Mouse (Mus musculus): ENCODE results near the gene Ctnnd1.
A peak's percentile ranks its signal among the peaks of the same experiment; 100 is the strongest.
"Not testable (repeated sequence)": the region's sequence is repeated elsewhere in the genome, so short reads cannot be mapped to it uniquely, and the experiment has no call there.

The Ctnnd1 gene

DNA sequence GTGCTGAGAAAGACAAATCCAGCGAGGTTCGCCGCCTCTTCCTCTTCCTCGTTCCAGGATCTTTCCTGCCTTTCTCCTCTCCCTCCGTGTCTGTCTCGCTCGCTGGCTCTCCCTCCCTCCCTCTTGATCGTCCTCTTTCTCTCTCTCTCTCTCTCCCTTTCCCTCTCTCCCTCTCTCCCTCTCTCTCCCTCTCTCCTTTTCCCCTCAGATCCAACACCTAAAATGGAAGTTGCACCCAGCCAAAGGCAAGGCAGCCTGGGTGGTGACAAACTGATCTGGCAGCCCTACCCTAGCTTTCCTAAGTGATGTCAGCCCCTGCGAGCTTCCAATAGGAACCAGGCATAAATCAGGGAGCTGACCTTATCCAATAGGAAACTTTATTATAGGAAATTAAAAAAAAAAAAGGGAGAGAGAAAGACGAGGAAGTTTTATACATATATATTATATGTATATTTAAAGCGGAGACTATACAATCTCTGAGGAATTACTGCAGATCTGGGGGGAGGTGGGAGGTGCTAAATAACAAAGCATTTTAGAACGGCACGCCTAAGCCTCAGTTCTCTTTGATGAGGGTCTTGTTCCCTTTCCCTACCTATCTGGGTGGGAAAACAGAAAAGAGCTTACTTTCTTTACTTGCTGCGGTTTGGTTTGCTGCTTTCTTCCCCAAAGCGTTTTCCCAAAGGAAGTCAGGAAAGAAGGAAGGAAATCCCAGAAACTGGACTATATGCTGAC, at the start of gene Ctnnd1:
Gene Ctnnd1 (minus strand): TSS at position 302 of the 732 bp plus-strand sequence.
- DNase-seq: no peak

DNA sequence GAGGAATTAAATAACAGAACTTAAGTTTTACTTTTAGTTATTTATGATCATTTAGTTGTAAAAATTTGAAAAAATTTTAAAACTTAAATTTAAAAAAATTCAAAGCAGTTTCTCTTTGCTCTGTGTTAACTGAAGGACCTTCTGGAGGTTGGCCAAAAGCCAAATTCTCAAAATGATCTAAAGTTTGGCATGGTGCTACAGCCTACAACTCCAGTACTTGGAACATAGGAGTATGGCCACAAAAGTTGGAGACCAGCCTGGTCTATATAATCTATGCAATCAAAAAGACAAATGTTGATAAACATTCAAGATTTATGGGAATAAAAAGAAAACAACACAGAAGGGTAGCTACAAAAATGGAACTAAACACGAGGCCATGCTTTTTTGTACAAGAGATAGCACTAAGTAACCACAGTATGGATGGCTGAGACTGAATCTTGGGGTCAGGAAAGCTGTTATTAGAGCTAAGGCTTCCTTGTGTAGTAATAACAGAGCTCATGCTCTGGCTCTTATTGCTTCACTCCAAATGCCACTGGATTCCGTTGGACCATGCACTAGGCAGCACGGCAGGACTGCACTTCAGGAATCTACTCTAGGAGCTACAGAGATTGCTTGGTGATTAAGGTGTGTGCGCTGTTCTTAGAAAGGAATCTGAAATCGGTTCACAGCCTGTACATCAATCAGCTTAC, 44.6 kb upstream of the Ctnnd1 start:
- DNase-seq: no peak

DNA sequence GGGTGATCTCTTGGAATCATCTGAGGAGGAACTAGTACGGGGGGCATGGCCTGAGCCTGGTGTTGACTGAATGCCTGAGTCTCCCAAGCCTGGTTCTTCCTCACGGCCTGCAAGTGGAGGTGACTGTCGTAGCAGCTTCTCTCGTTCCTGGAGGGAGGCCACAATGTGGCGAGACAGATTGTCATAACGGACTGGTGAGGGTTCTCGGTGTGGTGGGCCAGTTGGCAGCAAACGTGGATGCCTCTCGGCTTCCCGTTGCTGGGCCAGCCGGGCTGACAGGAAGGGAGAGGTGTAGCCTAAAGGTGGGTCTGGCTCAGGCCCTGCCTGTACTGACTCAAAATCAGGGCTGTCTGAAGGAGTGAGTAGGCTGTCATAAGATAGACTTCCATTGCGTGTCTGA, 39.5 kb upstream of the Ctnnd1 start:
- no peak for DNase-seq

DNA sequence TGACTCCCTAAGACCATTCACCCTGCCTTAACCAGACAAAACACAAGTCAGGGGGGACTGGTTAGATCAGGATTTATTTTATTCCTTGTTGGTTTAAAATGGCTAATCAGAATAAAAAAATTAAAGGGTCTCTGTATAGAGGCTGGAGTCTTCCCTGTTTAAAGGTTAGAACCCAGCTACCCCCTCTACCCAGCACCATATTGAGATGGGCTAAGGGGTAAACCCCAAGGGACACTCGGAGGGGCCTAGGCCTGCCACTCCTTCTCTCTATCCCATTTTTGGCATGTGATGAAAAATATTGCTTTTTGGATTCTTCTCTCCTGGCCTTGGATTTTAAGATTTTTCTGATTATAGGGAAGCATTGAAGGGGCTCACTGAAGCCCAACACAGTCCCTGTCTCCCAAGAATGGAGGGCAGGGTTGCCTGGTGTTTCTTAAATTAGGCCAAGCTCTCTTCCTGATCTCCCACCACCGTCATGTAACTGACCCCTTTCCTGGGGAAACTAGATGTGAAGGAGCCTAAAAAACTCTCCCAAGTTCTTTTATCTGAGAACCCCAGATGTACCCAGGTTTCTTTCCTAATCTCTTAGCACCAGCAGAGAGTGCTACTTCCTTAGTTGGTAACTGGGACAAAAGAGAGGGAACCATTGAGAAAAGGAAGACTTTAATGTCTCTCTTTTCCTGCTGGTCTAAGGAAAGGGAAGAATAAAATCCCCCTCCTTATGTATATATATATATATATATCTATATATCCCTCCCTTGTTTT, 37.7 kb upstream of the Ctnnd1 start:
- no peak for DNase-seq

DNA sequence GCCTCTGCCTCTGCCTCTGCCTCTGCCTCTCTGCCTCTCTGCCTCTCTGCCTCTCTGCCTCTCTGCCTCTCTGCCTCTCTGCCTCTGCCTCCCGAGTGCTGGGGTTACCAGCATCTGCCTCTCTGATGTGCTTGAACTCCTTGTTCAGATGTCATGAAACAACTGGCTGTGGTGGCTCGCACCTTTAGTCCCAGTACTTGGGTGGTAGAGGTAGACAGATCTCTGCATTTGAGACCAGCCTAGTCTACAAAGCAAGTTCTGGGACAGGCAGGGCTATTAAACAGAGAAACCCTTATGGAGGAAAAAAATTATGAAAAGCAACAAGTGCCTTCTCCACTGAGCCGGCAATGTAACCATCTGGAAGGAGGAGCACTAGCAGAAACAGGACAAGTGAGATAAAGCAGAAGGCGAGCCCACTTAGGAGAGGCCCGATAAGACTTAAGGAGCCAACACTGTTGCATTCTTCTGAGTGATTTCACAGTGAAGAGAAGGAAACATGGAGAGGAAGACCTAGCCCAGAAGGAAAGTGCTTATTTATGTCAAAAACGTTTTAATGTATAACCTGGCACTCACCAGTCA, 32.1 kb upstream of the Ctnnd1 start:
- no peak for DNase-seq

DNA sequence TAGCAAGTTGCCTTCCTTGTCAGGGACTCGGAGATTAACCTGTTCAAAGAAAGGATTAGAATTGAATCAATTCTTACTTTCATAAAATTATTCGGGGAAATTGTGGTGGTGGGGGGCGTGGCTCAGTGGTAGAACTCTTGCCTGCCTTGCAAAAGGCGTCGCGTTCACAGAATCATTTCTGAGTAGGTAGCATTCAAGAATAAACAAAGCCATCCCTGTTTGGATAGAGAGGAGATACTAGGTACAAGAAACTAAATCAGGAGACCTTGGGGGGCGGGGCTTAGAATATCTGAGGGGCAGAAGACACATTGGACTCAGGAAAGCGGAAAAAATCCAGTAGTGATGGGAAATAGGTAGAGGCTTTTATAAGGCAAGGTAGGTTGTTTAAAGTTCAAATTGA, 28.5 kb upstream of the Ctnnd1 start, which contains the start of gene Tmx2:
Gene Tmx2 (minus strand): TSS at position 125 of the 400 bp plus-strand sequence.
- no peak for DNase-seq

DNA sequence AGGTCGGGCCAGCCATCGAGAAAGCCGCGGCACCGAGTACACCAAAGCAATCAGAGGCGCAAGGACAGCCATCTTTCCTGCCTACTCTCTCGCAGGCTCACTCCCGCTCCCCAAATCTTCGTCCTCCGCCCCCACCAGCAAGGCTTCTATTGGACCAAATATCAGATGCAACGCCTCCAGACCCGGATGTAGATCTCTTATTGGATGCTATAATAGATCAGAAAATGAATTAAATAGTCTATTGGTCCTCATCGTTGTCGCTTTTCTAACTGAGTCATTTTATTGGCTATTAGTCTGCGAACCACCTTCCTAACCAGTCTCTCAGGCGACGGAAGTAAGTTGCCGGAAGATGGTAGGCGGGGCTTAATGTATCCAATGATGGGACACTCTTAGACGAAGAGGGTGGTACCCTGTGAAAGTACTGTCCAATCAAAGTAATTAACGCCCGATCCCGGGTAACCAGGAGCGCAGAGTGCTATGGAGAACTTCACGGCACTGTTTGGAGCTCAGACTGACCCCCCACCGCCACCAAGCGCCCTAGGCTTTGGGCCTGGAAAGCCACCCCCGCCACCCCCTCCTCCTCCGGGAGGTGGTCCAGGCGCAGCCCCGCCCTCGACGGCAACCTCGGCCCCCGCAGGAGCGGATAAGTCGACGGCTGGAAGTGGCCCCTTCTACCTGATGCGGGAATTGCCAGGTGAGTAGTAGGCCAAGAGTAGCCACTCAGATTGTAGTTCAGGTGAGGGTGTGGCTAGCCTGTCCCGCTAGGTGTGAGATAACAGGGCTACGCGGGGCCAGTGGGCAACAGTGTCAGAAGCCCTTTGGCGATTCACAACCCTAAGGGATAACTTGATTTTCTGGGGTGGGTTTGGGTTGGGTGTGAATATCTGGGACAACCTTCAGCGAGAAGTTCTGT, 27.7 kb upstream of the Ctnnd1 start, which contains the start of the genes Gm28635 and Med19:
Gene Gm28635 (minus strand): TSS at position 74 of the 913 bp plus-strand sequence.
Gene Med19 (plus strand): TSS at position 435 of the 913 bp plus-strand sequence.
- peak; percentile 88 for DNase-seq

DNA sequence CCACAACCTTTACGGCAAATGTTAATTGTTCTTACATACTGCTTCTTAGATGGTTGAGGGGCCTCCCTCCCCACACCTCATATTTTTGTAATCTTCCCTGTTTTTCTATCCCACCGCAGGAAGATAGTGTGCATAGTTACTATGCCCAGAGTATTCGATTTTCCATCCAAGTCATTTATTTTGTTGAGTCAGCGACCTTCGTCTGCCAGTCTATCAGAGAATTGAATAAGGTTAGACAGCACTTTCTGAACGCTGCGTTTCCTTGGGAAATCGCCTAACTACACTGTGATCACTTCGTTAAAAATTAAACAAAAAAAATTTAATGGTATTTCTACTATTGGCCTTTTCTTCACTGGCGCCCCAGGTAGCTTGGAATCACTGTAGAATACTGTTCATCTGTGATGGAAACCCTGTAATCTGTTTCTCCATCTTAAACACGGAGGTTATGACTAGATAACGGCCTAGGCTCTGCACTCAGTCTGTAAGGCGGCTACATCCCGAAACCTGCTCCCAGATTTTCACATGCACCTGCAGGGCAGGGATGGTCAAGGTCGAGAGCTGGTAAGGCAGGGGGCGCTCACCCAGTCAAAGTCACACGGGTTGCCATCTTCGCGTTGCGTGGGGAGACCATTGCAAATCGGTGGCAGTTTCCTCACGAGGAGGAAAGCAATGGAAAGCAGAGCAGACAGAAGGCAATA, 26.9 kb upstream of the Ctnnd1 start:
- no peak for DNase-seq

DNA sequence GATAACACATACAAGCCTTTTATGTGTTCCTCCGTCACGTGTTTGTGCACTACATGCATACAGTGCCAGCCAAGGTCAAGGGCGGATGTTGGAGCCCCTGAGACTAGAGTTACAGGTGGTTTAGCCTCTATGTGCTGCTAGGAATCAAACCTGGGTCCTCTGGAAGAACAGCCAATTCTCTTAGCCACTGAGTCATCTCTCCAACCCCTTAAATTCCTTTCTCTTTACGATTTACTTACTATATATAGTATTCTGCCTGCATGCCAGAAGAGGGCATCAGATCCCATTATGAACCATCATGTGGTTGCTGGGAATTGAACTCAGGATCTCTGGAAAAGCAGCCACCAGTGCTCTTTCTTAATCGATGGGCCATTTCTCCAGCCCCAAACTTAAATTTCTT, 21.0 kb upstream of the Ctnnd1 start:
- not testable (repeated sequence) for DNase-seq

DNA sequence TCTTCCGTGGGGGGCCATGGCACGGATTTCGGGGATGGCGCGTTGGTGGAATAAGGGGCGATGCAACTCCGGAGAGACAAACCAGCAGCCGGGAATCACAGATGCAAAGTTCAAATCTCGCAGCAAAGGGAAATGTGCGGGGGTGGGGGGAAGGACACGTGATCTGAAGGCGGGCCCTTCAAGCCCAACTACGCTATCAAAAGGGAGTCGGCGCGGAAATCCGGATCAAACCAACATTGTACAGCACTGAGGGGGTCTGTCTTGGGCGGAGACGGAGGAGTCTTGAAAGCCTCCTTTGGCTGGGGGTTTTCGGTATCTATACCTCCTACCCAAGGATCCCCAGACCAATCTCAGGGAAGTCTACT, 20.0 kb upstream of the Ctnnd1 start, which contains the start of gene Selenoh:
Gene Selenoh (minus strand): TSS at position 202 of the 365 bp plus-strand sequence.
- DNase-seq: peak; percentile 88

DNA sequence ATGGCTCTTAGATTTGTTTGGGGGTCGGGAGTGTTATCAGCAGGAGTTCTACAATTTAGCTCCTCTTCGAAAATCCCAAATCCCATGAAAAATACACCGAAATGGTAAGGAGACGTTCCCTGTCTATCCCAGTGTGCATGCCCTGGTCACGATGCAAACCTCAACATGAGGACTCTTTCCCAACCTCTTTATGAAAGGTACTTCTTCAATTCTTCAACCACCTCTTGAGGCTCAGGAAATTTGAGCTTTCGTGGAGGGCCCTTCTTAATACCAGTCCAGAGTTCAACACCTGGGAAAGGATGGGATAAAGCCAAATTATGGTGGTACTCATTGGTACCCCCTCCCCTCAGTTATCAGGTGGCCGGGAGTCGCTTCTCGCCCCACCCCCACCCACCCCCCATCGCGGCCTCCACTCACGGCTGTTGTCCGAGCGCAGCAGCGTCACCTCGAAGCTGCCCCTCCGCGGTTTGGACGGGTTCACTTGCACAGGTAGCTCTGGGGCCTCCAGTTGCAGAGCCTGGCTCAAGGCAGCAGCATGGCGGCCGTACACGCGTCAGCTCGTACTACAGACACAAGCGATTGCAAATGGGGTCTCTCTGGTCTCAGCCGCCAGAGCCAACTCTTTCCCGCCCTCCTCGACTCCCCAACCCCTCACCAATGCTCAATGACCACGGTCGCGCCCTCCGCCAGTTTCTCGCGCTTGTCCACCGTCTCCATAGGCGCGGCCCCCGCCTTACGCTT, 19.4 kb upstream of the Ctnnd1 start:
- DNase-seq: no peak

DNA sequence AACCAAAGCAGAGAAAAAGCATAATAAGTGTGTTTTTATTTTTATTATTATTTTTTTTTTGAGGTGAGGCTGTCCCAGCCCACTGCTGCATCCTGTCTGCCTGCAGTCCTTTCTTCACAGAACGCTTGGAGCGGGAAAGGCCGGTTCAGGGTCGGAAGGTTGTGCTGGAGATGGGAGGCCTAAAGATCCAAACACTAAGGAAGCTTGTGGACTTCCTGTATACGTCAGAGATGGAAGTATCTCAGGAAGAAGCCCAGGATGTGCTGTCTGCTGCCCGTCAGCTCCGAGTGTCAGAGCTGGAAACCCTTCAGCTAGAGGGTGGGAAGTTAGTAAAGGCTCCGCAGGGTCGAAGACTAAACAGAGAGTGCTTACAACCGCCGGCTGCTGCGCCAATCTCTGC, 15.5 kb upstream of the Ctnnd1 start:
- no peak for DNase-seq

DNA sequence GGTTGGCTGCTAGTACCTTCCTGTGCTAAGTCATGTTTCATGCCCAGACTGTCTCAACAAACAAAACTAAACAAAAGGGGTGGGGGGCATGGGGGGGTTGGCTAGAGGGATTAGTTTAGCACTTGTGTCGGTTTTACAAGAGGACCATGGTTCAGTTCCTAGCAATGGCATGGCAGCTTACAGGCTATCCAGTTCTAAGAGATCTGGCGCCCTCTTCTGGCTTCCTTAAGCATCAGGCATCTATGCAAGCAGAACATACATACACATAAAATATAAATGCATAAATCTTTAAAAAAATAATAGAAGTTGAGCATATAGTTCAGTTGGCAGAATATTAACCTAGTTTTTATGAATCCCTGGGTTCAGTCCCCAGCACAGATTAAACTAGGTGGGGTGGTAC, 12.3 kb upstream of the Ctnnd1 start:
- DNase-seq: peak; percentile 54

DNA sequence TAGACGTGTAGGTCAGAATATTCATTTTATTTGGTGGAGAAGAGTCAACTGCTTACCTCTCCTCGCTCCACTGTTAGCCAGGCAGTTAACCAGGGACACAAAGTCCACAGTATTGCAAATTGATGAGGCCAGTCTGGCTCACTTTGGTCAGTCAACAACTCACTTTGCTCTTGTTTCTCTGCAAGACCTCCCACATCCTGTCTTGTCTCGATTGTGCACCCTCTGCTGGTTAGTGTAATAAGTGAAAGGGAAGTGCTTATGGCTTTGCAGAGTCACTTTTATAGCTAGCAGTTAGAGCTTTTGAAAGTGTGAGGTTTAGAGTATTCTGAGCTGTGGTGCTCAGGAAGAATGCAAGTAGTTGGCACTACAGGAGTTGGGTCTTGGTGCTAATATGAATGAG, 9.7 kb upstream of the Ctnnd1 start:
- peak; percentile 48 for DNase-seq

DNA sequence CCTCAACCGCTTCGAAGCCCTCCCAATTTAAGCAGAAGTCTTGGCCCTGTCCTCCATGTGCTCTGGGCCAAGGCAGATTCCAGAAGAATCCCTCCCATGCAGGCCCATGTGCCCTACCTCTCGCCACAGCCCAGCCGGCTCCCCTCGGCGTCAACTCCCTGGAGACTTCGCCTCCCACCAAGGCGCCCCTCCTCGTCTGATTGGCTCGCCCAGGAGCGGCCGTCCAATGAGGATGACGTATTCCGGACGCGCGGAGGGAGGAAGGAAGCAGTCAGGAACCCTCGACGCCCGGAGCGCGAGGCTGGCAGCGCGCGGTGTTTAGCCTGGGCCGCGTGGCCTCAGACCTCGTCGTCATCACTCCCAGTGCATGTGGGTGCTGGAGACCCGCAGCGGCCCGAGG, 8.2 kb upstream of the Ctnnd1 start, which contains the start of gene Btbd18:
Gene Btbd18 (plus strand): TSS at position 274 of the 400 bp plus-strand sequence.
- DNase-seq: no peak

DNA sequence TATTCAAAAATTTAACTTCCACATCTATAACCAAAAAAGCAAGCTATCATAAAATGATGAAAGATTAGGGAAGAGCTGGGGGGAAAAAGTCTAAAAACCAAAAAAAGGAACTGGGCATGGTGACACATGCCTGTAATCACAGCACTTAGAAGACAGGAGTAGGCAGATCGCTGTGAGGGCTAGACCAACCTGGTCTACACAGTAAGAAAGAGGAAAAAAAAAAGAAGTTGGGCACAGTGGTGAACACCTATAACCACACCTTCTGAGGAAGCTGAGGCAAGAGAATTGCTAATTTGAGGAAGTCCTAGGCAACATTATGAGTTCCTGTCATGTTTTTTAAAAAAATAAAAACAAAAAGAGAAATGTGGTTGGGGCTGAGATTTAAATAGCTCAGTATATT, 5.3 kb upstream of the Ctnnd1 start:
- DNase-seq: no peak

DNA sequence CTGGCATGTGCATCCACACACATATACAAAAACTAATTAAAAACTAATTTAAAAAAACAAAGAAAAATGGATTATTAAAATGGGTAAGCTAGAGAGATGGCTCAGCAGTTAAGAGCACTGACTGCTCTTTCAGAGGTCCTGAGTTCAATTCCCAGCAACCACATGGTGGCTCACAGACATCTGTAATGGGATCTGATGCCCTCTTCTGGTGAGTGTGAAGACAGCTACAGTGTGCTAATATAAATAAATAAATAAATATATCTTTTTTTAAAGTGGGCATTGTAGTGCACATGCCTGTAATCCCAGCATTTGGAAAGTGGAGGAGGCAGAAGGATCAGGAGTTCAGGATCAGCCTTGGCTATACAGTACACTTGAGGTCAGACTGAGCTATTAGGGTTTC, 2.8 kb upstream of the Ctnnd1 start:
- DNase-seq: no peak

DNA sequence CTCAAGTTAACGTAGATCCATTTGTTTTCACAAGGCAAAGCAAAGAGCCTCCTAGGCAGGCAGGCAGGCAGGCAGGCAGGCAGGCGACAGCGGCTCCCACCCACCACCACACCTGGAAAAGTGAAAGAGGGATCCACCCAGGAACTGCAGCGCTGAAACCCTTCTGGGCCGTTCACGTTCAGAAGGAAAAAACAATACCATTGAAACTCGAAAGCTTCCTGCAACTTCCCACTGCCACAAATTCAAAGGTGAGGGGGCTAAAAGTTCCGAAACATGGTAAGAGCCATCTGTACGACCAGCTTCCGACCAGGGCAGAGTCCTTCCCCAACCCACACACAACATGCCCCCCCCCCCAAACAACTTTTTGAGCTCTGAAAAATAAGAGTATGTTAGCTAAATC, 891 bp downstream of the Ctnnd1 start:
- no peak for DNase-seq

DNA sequence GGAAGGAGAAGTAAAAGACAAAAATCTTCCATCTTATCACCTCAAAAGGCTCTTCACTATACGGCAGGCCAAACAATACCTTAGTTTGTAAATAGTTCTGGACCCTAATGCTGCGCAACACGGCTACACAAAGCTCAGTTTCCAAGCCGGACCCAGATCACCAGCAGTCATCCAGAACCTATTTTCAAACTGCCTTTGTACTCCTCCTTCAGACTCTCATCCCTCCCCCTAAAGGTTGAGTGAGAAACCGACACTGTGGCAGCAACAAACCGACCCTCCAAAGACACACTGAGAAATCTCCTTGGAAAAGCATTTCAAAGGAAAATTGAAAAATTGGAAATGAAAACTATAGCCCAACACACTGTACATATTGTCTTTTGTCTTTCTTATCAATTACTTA, 2.2 kb downstream of the Ctnnd1 start:
- DNase-seq: no peak

DNA sequence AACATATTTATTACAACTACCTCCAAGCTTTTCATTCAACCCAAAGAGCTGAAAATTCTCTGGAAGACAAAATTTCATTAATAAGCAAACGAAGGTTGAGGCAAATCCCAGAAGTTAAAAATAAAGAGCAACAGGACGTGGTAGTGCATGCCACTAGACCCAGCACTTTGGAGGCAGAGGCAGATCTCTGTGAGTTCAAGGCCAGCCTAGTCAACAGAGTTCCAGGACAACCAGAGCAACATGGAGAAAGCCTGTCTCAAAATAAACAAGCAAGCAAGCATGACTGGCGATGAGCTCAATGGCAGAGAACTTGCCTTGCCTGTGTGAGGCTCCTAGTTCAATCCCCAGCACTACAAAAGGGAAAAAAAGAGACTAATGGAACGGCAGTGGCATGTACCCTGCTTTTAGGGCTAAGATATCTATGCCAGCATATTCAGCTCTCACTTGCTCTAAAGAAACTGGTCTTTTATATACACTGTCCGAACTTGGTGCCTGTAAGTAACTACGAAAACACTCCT, 3.5 kb downstream of the Ctnnd1 start:
- no peak for DNase-seq
